Comparison of ENCODE assay signal across 26 mouse cellular contexts in the genomic region with DNA sequence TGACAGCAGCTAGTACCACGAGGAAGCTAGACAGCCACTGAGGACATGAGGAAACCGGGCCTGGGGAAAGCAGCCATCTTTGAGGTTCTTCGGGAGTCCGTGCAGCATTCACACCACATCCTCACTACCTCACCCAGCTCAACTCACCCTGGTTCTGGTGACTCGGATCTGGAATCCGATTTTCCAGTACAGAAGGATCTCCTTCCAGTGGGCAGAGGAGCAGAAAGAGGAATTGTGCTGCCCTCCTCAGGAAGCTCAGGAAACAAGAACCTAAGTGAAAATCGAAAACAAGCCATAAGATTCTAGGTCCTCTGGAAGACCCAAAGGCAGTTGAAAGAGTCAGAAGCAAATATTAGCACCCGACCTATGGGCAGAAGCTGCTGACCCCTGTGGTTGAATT. TPM values are rescaled to one million over a fixed set of nuclear protein-coding genes. Genes with fewer than 3 reads are reported as not detected.
DNase-seq lines count a peak whose midpoint lies in the region; ATAC-seq lines count a peak whose summit lies in the region.
"Had no signal": no experiment of that assay in that cellular context is flagged by ENCODE, and none has a peak within 500 bp of the region (broad histone marks: within the 10 kb centered on the region; RNA-seq: fewer than 3 reads in every experiment).

No protein-coding gene starts in this region.

- H3K9me3 ChIP-seq in heart, embryonic 11.5 days (replicated peaks; ENCODE audit: control insufficient read depth, low read length), result no peaks in the 10 kb centered on the region
- H3K9me3 ChIP-seq in kidney, embryonic 15.5 days (replicated peaks), result no peaks in the 10 kb centered on the region
- no peaks in the 10 kb centered on the region for H3K9me3 ChIP-seq in kidney, embryonic 16.5 days (ENCODE audit: low read length)
- no peaks in the 10 kb centered on the region for H3K9me3 ChIP-seq in forebrain, embryonic 10.5 days
- H3K9me3 ChIP-seq: embryonic facial prominence, embryonic 15.5 days; forebrain, embryonic 15.5 days; heart, embryonic 15.5 days; hindbrain, embryonic 15.5 days; limb, embryonic 13.5 days; liver, embryonic 13.5 days; midbrain, embryonic 15.5 days; neural tube, embryonic 13.5 days had no signal

- H3K4me3 ChIP-seq in heart, embryonic 11.5 days (ENCODE audit: low read depth, low read length), result no peak overlapping the region
- H3K4me3 ChIP-seq in kidney, embryonic 15.5 days (replicated peaks), result no peak overlapping the region
- no peak overlapping the region for H3K4me3 ChIP-seq in kidney, embryonic 16.5 days (ENCODE audit: low read length)
- no peak overlapping the region for H3K4me3 ChIP-seq in forebrain, embryonic 10.5 days
- H3K4me3 ChIP-seq: embryonic facial prominence, embryonic 15.5 days; forebrain, embryonic 15.5 days; heart, embryonic 15.5 days; hindbrain, embryonic 15.5 days; limb, embryonic 13.5 days; liver, embryonic 13.5 days; midbrain, embryonic 15.5 days; myocyte; neural tube, embryonic 13.5 days had no signal

- H3K36me3 ChIP-seq in heart, embryonic 11.5 days (ENCODE audit: control insufficient read depth, insufficient read depth, low read length), result peaks cover 9% of the 10 kb centered on the region; the same call in 1 of the 2 replicates
- H3K36me3 ChIP-seq in kidney, embryonic 15.5 days, result peaks cover 43% of the 10 kb centered on the region
- peaks cover 27% of the 10 kb centered on the region for H3K36me3 ChIP-seq in kidney, embryonic 16.5 days (ENCODE audit: insufficient read depth, low read length)
- peaks cover 50% of the 10 kb centered on the region for H3K36me3 ChIP-seq in forebrain, embryonic 10.5 days (replicated peaks)

- peaks cover 3% of the 10 kb centered on the region; the same call in 1 of the 2 replicates for H3K4me1 ChIP-seq in heart, embryonic 11.5 days (ENCODE audit: control insufficient read depth, insufficient read depth, low read length)
- peaks cover 10% of the 10 kb centered on the region for H3K4me1 ChIP-seq in kidney, embryonic 15.5 days
- peaks cover 16% of the 10 kb centered on the region for H3K4me1 ChIP-seq in kidney, embryonic 16.5 days (ENCODE audit: insufficient read depth, low read length)
- H3K4me1 ChIP-seq in forebrain, embryonic 10.5 days, result no peaks in the 10 kb centered on the region
- H3K4me1 ChIP-seq: embryonic facial prominence, embryonic 15.5 days; forebrain, embryonic 15.5 days; hindbrain, embryonic 15.5 days; limb, embryonic 13.5 days; midbrain, embryonic 15.5 days; neural tube, embryonic 13.5 days had no signal

- no peak overlapping the region for H3K4me2 ChIP-seq in heart, embryonic 11.5 days
- H3K4me2 ChIP-seq in kidney, embryonic 15.5 days, result no peak overlapping the region
- H3K4me2 ChIP-seq in kidney, embryonic 16.5 days (replicated peaks; ENCODE audit: low read depth, low read length), result no peak overlapping the region
- H3K4me2 ChIP-seq: embryonic facial prominence, embryonic 15.5 days; forebrain, embryonic 15.5 days; heart, embryonic 15.5 days; hindbrain, embryonic 15.5 days; limb, embryonic 13.5 days; liver, embryonic 13.5 days; lung, embryonic 14.5 days; midbrain, embryonic 15.5 days; neural tube, embryonic 13.5 days had no signal

- no peak for ATAC-seq in heart, embryonic 11.5 days (replicated peaks; ENCODE audit: insufficient number of reproducible peaks, low FRiP score, low TSS enrichment)
- ATAC-seq in kidney, embryonic 15.5 days (replicated peaks; ENCODE audit: low FRiP score), result no peak
- no peak for ATAC-seq in kidney, embryonic 16.5 days (ENCODE audit: low FRiP score, low TSS enrichment)
- ATAC-seq: forebrain, embryonic 15.5 days; midbrain, embryonic 15.5 days had no signal

- 73% methylated on average over 8 of the region's 8 CpGs for WGBS in heart, embryonic 11.5 days (ENCODE audit: insufficient replicate concordance)
- WGBS in kidney, embryonic 15.5 days, result 80% methylated on average over 8 of the region's 8 CpGs
- WGBS in kidney, embryonic 16.5 days, result 85% methylated on average over 8 of the region's 8 CpGs
- WGBS in forebrain, embryonic 10.5 days, result 74% methylated on average over 8 of the region's 8 CpGs

- 0 out of 2 replicates have a peak overlapping the region, but pooled peaks have one; percentile 10 for H3K27ac ChIP-seq in heart, embryonic 11.5 days (ENCODE audit: low read depth, low read length)
- 0 out of 2 replicates have a peak overlapping the region, but pooled peaks have one; percentile 58 for H3K27ac ChIP-seq in kidney, embryonic 15.5 days
- 0 out of 2 replicates have a peak overlapping the region, but pooled peaks have one; percentile 28 for H3K27ac ChIP-seq in kidney, embryonic 16.5 days (ENCODE audit: low read length)
- no peak overlapping the region for H3K27ac ChIP-seq in forebrain, embryonic 10.5 days
- H3K27ac ChIP-seq: embryonic facial prominence, embryonic 15.5 days; forebrain, embryonic 15.5 days; heart, embryonic 15.5 days; hindbrain, embryonic 15.5 days; limb, embryonic 13.5 days; liver, embryonic 13.5 days; midbrain, embryonic 15.5 days; neural tube, embryonic 13.5 days had no signal

- no peak for DNase-seq in heart, adult 18-20 months
- no peak for DNase-seq in kidney, adult 8-10 months
- DNase-seq in 3T3-L1 (ENCODE audit: low read depth, low spot score), result peak; percentile 6
- no peak for DNase-seq in spleen, postnatal 36 days (ENCODE audit: low spot score in 2 of 2)
- DNase-seq in forebrain, embryonic 10.5 days (ENCODE audit: extremely low spot score, low spot score), result no peak
- DNase-seq: adrenal gland, adult 8-10 months; cerebellum, adult 18-20 months; cerebellum, postnatal 25 days; gastrocnemius, postnatal 14 days; layer of hippocampus, postnatal 36 days; liver, embryonic 13.5 days; lung, embryonic 14.5 days; lung, postnatal 4 days; right cerebral cortex, postnatal 4 days; thymus, adult 2 months had no signal

- no peaks in the 10 kb centered on the region for H3K27me3 ChIP-seq in heart, embryonic 11.5 days (ENCODE audit: control insufficient read depth, insufficient read depth, low read length)
- H3K27me3 ChIP-seq in kidney, embryonic 15.5 days, result no peaks in the 10 kb centered on the region
- no peaks in the 10 kb centered on the region for H3K27me3 ChIP-seq in kidney, embryonic 16.5 days (ENCODE audit: insufficient read depth, low read length)
- H3K27me3 ChIP-seq in forebrain, embryonic 10.5 days (ENCODE audit: poor library complexity, severe bottlenecking), result no peaks in the 10 kb centered on the region
- H3K27me3 ChIP-seq: embryonic facial prominence, embryonic 15.5 days; forebrain, embryonic 15.5 days; heart, embryonic 15.5 days; hindbrain, embryonic 15.5 days; limb, embryonic 13.5 days; liver, embryonic 13.5 days; midbrain, embryonic 15.5 days; neural tube, embryonic 13.5 days had no signal

- H3K9ac ChIP-seq in heart, embryonic 11.5 days (ENCODE audit: low read depth, low read length), result no peak overlapping the region
- no peak overlapping the region for H3K9ac ChIP-seq in kidney, embryonic 15.5 days
- H3K9ac ChIP-seq in kidney, embryonic 16.5 days (replicated peaks; ENCODE audit: low read length), result no peak overlapping the region
- H3K9ac ChIP-seq: embryonic facial prominence, embryonic 15.5 days; forebrain, embryonic 15.5 days; heart, embryonic 15.5 days; hindbrain, embryonic 15.5 days; limb, embryonic 13.5 days; liver, embryonic 13.5 days; lung, embryonic 14.5 days; midbrain, embryonic 15.5 days; neural tube, embryonic 13.5 days had no signal

RNA-seq across cellular contexts. Expression of gene Mpp4, which starts 7.1 kb away (rescaled TPM):
- 0.53 and 0.55 TPM in 2 replicates for polyA plus RNA-seq in heart, embryonic 11.5 days (2014; fragmentation: Nextera tagmentation; extraction: Ambion mirVana)
- under 1 TPM; 0.10 to 0.15 TPM for total RNA-seq in heart, adult 18-20 months (2021)
- polyA plus RNA-seq in kidney, embryonic 15.5 days (2015; fragmentation: Nextera tagmentation; extraction: Ambion mirVana), result 0.27 and 0.35 TPM in 2 replicates
- polyA plus RNA-seq in kidney, embryonic 16.5 days (2015; fragmentation: Nextera tagmentation; extraction: Ambion mirVana), result 0.48 and 0.65 TPM in 2 replicates
- 0.14 and 0.20 TPM in 2 replicates for polyA plus RNA-seq in forebrain, embryonic 10.5 days (2016; fragmentation: Nextera tagmentation; extraction: Ambion mirVana)
- total RNA-seq: gastrocnemius, postnatal 14 days had no signal

RNA-seq across cellular contexts. Expression of gene Tmem237, which starts 50.1 kb away (rescaled TPM):
- 20.3 and 21.0 TPM in 2 replicates for polyA plus RNA-seq in heart, embryonic 11.5 days (2014; fragmentation: Nextera tagmentation; extraction: Ambion mirVana)
- total RNA-seq in heart, adult 18-20 months (2021), result 1 to 10 TPM; 3.6 to 4.6 TPM
- 39.0 and 42.9 TPM in 2 replicates for polyA plus RNA-seq in kidney, embryonic 15.5 days (2015; fragmentation: Nextera tagmentation; extraction: Ambion mirVana)
- 42.0 and 42.6 TPM in 2 replicates for polyA plus RNA-seq in kidney, embryonic 16.5 days (2015; fragmentation: Nextera tagmentation; extraction: Ambion mirVana)
- polyA plus RNA-seq in forebrain, embryonic 10.5 days (2016; fragmentation: Nextera tagmentation; extraction: Ambion mirVana), result 49.1 and 51.8 TPM in 2 replicates
